Mouse (Mus musculus) CH12.LX (cell line): Measurements from ENCODE around the gene Bri3. TPM values are rescaled to one million over a fixed set of nuclear protein-coding genes. Genes with fewer than 3 reads are reported as not detected.

Source experiments
- DNase-seq: peaks from one replicate; pipeline ENCODE4 v3.0.0-alpha.2; 2013; ENCODE audit errors: extremely low read depth
- H3K27ac ChIP-seq: 2 replicates; pipeline ENCODE4 v1.5.1; 2012; ENCODE audit warnings: low read depth, mild to moderate bottlenecking, control low read depth, moderate library complexity; ENCODE audit not compliant: insufficient read depth
- H3K27me3 ChIP-seq: replicated peaks from 2 replicates; pipeline ENCODE3; 2012; ENCODE audit warnings: inconsistent platforms
- H3K36me3 ChIP-seq, 2 experiments: replicated peaks in 1 of 2; 2 replicates each; pipeline versions ENCODE3 to v1.6.1; 2012; ENCODE audit warnings: inconsistent platforms in 1 of 2, low read length in 1 of 2, mild to moderate bottlenecking in 1 of 2, mixed read lengths in 1 of 2, moderate library complexity in 1 of 2; ENCODE audit not compliant: control insufficient read depth in 1 of 2, insufficient read depth in 1 of 2
- H3K4me1 ChIP-seq, 2 experiments: 2 replicates each; pipeline ENCODE4 v1.6.1; 2012; ENCODE audit warnings: inconsistent platforms in 1 of 2, moderate library complexity in 1 of 2; ENCODE audit not compliant: insufficient read depth in 2 of 2, control insufficient read depth in 1 of 2
- H3K4me2 ChIP-seq: 2 replicates; pipeline ENCODE4 v1.6.1; 2012; ENCODE audit warnings: low read depth, mild to moderate bottlenecking, control low read depth; ENCODE audit not compliant: poor library complexity, insufficient read depth, severe bottlenecking
- H3K4me3 ChIP-seq, 3 experiments: fragments of 150-350 bp in 1 of 3; sonication (generic) in 1 of 3; replicated peaks in 1 of 3; 2 replicates each; pipeline versions ENCODE3 to v1.5.1; 2011 to 2012; ENCODE audit warnings: low read depth in 2 of 3, low read length in 2 of 3, mild to moderate bottlenecking in 2 of 3, moderate library complexity in 2 of 3, control low read depth in 1 of 3, improper control_type of control experiment in 1 of 3, inconsistent platforms in 1 of 3, mixed read lengths in 1 of 3; ENCODE audit not compliant: poor library complexity in 1 of 3
- H3K79me2 ChIP-seq: replicated peaks from 2 replicates; pipeline ENCODE4 v1.6.1; 2012; ENCODE audit warnings: mild to moderate bottlenecking, moderate library complexity; ENCODE audit not compliant: control insufficient read depth, poor library complexity, insufficient read depth, severe bottlenecking; ENCODE audit errors: extremely low read depth
- H3K9ac ChIP-seq: 2 replicates; pipeline ENCODE4 v1.6.1; 2012; ENCODE audit warnings: low read depth, mild to moderate bottlenecking, control low read depth, moderate library complexity; ENCODE audit not compliant: insufficient read depth
- H3K9me3 ChIP-seq: replicated peaks from 2 replicates; pipeline ENCODE3; 2012; ENCODE audit warnings: low read length, inconsistent platforms, mixed read lengths
- BHLHE40 ChIP-seq: IDR thresholded peaks from 2 replicates; pipeline ENCODE4 v1.6.1; 2011; ENCODE audit warnings: mild to moderate bottlenecking, low read depth, low read length, improper control_type of control experiment
- CHD1 ChIP-seq: IDR thresholded peaks from 2 replicates; pipeline ENCODE4 v1.6.1; 2012; ENCODE audit warnings: low read depth, low read length, improper control_type of control experiment, inconsistent platforms
- CHD2 ChIP-seq: IDR thresholded peaks from 2 replicates; pipeline ENCODE4 v1.6.1; 2011; ENCODE audit warnings: low read length, improper control_type of control experiment
- CTCF ChIP-seq, 2 experiments: IDR thresholded peaks in 1 of 2; conservative IDR thresholded peaks in 1 of 2; 2 replicates each; pipeline ENCODE4 v1.5.1; 2011 to 2012; ENCODE audit warnings: low read depth in 2 of 2, low read length in 2 of 2, improper control_type of control experiment in 1 of 2, inconsistent platforms in 1 of 2, mild to moderate bottlenecking in 1 of 2, moderate library complexity in 1 of 2
- E2F4 ChIP-seq: IDR thresholded peaks from 2 replicates; pipeline ENCODE4 v1.6.1; 2011; ENCODE audit warnings: low read depth, low read length, improper control_type of control experiment; ENCODE audit not compliant: insufficient replicate concordance
- ELF1 ChIP-seq: IDR thresholded peaks from 2 replicates; pipeline ENCODE4 v1.6.1; 2014; ENCODE audit warnings: low read depth, mild to moderate bottlenecking, inconsistent platforms, low read length, improper control_type of control experiment
- EP300 ChIP-seq: IDR thresholded peaks from 2 replicates; pipeline ENCODE4 v1.6.1; 2011; ENCODE audit warnings: low read length, improper control_type of control experiment
- ETS1 ChIP-seq: conservative IDR thresholded peaks from 2 replicates; pipeline ENCODE4 v1.6.1; 2012; ENCODE audit warnings: low read depth, mild to moderate bottlenecking, inconsistent platforms, low read length, improper control_type of control experiment, moderate library complexity
- GABPA ChIP-seq: IDR thresholded peaks from 2 replicates; pipeline ENCODE4 v1.6.1; 2012; ENCODE audit warnings: low read depth, low read length, improper control_type of control experiment, inconsistent platforms; ENCODE audit not compliant: insufficient replicate concordance
- HCFC1 ChIP-seq: IDR thresholded peaks from 2 replicates; pipeline ENCODE4 v1.6.1; 2012; ENCODE audit warnings: low read depth, mild to moderate bottlenecking, inconsistent platforms, low read length, improper control_type of control experiment
- IRF4 ChIP-seq: IDR thresholded peaks from 2 replicates; pipeline ENCODE4 v1.6.1; 2014; ENCODE audit warnings: low read depth, mild to moderate bottlenecking, inconsistent platforms, low read length, improper control_type of control experiment
- JUN ChIP-seq: IDR thresholded peaks from 2 replicates; pipeline ENCODE4 v1.6.1; 2011; ENCODE audit warnings: low read depth, mild to moderate bottlenecking, low read length, improper control_type of control experiment, moderate library complexity; ENCODE audit not compliant: insufficient read depth
- JUND ChIP-seq: conservative IDR thresholded peaks from 2 replicates; pipeline ENCODE4 v1.6.1; 2011; ENCODE audit warnings: low read depth, low read length, improper control_type of control experiment
- KAT2A ChIP-seq: IDR thresholded peaks from 2 replicates; pipeline ENCODE4 v1.6.1; 2012; ENCODE audit warnings: low read length, improper control_type of control experiment, inconsistent platforms; ENCODE audit not compliant: insufficient replicate concordance
- MAZ ChIP-seq: IDR thresholded peaks from 2 replicates; pipeline ENCODE4 v1.6.1; 2012; ENCODE audit warnings: low read depth, mild to moderate bottlenecking, inconsistent platforms, low read length, improper control_type of control experiment, moderate library complexity
- MYC ChIP-seq: IDR thresholded peaks from 2 replicates; pipeline ENCODE4 v1.6.1; 2011; ENCODE audit warnings: low read depth, mild to moderate bottlenecking, improper control_type of control experiment, low read length
- NRF1 ChIP-seq: IDR thresholded peaks from 2 replicates; pipeline ENCODE4 v1.6.1; 2014; ENCODE audit warnings: low read depth, mild to moderate bottlenecking, inconsistent platforms, low read length, improper control_type of control experiment, moderate library complexity
- RAD21 ChIP-seq: IDR thresholded peaks from 2 replicates; pipeline ENCODE4 v1.6.1; 2011; ENCODE audit warnings: low read depth, mild to moderate bottlenecking, low read length, improper control_type of control experiment, moderate library complexity
- RCOR1 ChIP-seq: conservative IDR thresholded peaks from 2 replicates; pipeline ENCODE4 v1.6.1; 2012; ENCODE audit warnings: low read depth, mild to moderate bottlenecking, inconsistent platforms, low read length, improper control_type of control experiment
- SIN3A ChIP-seq: IDR thresholded peaks from 2 replicates; pipeline ENCODE4 v1.6.1; 2012; ENCODE audit warnings: low read length, improper control_type of control experiment, inconsistent platforms
- TBP ChIP-seq: conservative IDR thresholded peaks from 2 replicates; pipeline ENCODE4 v1.6.1; 2011; ENCODE audit warnings: low read depth, low read length, improper control_type of control experiment
- USF1 ChIP-seq: IDR thresholded peaks from 2 replicates; pipeline ENCODE4 v1.6.1; 2014; ENCODE audit warnings: low read depth, mild to moderate bottlenecking, inconsistent platforms, low read length, improper control_type of control experiment
- USF2 ChIP-seq: conservative IDR thresholded peaks from 2 replicates; pipeline ENCODE4 v1.6.1; 2011; ENCODE audit warnings: low read depth, low read length, improper control_type of control experiment
- ZNF384 ChIP-seq: IDR thresholded peaks from 2 replicates; pipeline ENCODE4 v1.6.1; 2012; ENCODE audit warnings: low read depth, low read length, improper control_type of control experiment, inconsistent platforms
- dilution Hi-C: fragments of 300-500 bp; cut with MboI; formaldehyde crosslinking; loops from 2 replicates; pipeline ENCODE4 v1.14.3; 2020; ENCODE audit warnings: low sequenced_read_pairs; ENCODE audit not compliant: extremely low pct_unique_long_range_greater_than_20kb, extremely low pct_ligation_motif_present
- in situ Hi-C: fragments of 300-500 bp; cut with MboI; formaldehyde crosslinking; loops from 3 replicates; pipeline ENCODE4 v1.14.3; 2019; ENCODE audit warnings: low sequenced_read_pairs, low pct_ligation_motif_present, low pct_unique_long_range_greater_than_20kb, mixed read lengths
- polyA plus RNA-seq: library from polyadenylated mRNA; unstranded; fragments of >175 nt; gene quantifications from 2 replicates; pipeline ENCODE4 v1.2.1, GENCODE M21; 2012; ENCODE audit warnings: low read depth; ENCODE audit not compliant: insufficient read length
- total RNA-seq, 2 experiments: library from RNA; depleted of rRNA; stranded (reverse); fragments of 300-350 nt in 1 of 2; fragments of >200 nt in 1 of 2; gene quantifications; 2 replicates each; pipeline ENCODE4 v1.2.3; 2012 to 2014

Bri3 gene
- total and polyA plus RNA-seq, 3 experiments = 9.3 to 41.7 (median 20.3) TPM

GRCm38 (mm10) chr5:144400821-144401220 lies 156.6 kb downstream of the Bri3 start:
- no peak overlapping the region for H3K4me3 ChIP-seq
- peaks cover 54% of the 10 kb centered on the region for H3K27me3 ChIP-seq
- H3K36me3 ChIP-seq = no peaks in the 10 kb centered on the region
- in situ Hi-C loops (no loop called here), dilution Hi-C loops (no loop called here)
- no peak overlapping the region for H3K9ac ChIP-seq
- H3K9me3 ChIP-seq = peaks cover 8% of the 10 kb centered on the region
- no peak for TF ChIP-seq RCOR1
- no peak for TF ChIP-seq ZNF384
- TF ChIP-seq SIN3A = no peak
- no peak for TF ChIP-seq MYC
- no peak for TF ChIP-seq TBP
- no peak for TF ChIP-seq JUND
- TF ChIP-seq E2F4 = no peak
- TF ChIP-seq BHLHE40 = no peak
- no peaks in the 10 kb centered on the region for H3K4me1 ChIP-seq
- DNase-seq = no peak
- no peaks in the 10 kb centered on the region for H3K79me2 ChIP-seq
- H3K4me2 ChIP-seq = no peak overlapping the region
- H3K27ac ChIP-seq = no peak overlapping the region

GRCm38 (mm10) chr5:144406256-144406655 lies 162.0 kb downstream of the Bri3 start:
- dilution Hi-C loops (no loop called here), in situ Hi-C loops (no loop called here)
- Histone ChIP-seq H3K27me3 (peaks cover 54% of the 10 kb centered on the region), H3K27ac (no peak overlapping the region), H3K4me1 (no peaks in the 10 kb centered on the region), H3K9ac (no peak overlapping the region), H3K79me2 (no peaks in the 10 kb centered on the region), H3K4me2 (no peak overlapping the region), H3K36me3 (no peaks in the 10 kb centered on the region), H3K9me3 (peaks cover 6% of the 10 kb centered on the region), H3K4me3 (no peak overlapping the region)
- DNase-seq = no peak
- TF ChIP-seq CHD2 = no peak
- no peak for TF ChIP-seq USF1
- no peak for TF ChIP-seq SIN3A
- TF ChIP-seq CTCF (conservative IDR thresholded peaks at IDR 0.05 in 1 of 2, IDR thresholded peaks at IDR 0.05 in 1 of 2; ENCODE audit: low read depth in 2 of 2, low read length in 2 of 2) = no peak
- no peak for TF ChIP-seq HCFC1
- TF ChIP-seq E2F4 = no peak
- no peak for TF ChIP-seq NRF1
- TF ChIP-seq JUN = no peak

DNA sequence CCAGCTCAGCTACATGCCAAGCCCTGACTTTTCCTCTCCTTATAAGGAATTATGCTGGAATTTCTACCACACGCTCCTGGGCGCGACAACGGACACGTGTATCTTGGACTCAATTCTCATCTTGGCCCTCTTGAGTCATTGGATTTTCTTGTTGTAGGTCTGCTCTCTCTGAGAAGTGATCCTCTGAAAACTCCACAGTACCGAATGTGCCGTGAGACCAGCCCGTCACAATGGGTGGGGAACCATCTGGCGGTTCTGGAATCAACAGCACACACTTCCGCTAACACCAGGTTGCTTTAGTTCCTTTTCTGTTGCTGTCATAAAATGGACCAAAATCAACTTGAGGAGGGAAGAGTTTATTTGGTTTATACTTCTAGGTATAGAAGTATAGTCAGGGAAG lies 166.4 kb downstream of the Bri3 start:
- Histone ChIP-seq H3K4me1 (no peaks in the 10 kb centered on the region), H3K36me3 (no peaks in the 10 kb centered on the region), H3K27ac (no peak overlapping the region), H3K9ac (no peak overlapping the region), H3K9me3 (peaks cover 3% of the 10 kb centered on the region), H3K4me3 (no peak overlapping the region), H3K4me2 (no peak overlapping the region), H3K79me2 (no peaks in the 10 kb centered on the region), H3K27me3 (peaks cover 24% of the 10 kb centered on the region)
- in situ Hi-C loops (no loop called here), dilution Hi-C loops (no loop called here)
- TF ChIP-seq IRF4 (no peak), NRF1 (no peak), CHD1 (no peak), JUND (no peak), KAT2A (no peak), GABPA (no peak), SIN3A (no peak), CTCF (conservative IDR thresholded peaks at IDR 0.05 in 1 of 2, IDR thresholded peaks at IDR 0.05 in 1 of 2; ENCODE audit: low read depth in 2 of 2, low read length in 2 of 2) (no peak), BHLHE40 (no peak), JUN (no peak), ETS1 (no peak), ELF1 (no peak), HCFC1 (no peak), EP300 (no peak), RAD21 (no peak), TBP (no peak), MAZ (no peak), USF2 (no peak)
- DNase-seq = no peak
